In the genomic region with DNA sequence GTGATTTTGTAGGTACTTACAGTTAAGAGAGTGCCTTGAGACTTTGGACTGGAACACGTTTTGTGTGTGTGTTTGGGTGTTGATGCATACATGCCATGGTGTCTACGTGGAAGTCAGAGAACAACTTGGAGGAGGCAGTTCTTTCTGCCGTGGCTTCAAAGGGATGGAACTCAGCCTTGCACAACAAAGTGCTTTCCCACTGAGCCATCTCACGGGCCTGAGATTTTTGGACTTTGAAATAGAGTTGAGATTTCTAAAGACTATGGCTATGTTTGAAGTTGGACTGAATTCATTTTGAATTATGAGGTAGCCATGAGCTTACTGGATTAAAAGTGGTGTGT, we compare ENCODE assay signal across 19 mouse cellular contexts.
"Had no signal": no experiment of that assay in that cellular context is flagged by ENCODE, and none has a peak within 500 bp of the region (broad histone marks: within the 10 kb centered on the region; RNA-seq: fewer than 3 reads in every experiment).

No protein-coding gene starts in this region.

- H3K27me3 ChIP-seq: lung, embryonic 15.5 days; megakaryocyte, embryonic 14.5 days; midbrain, embryonic 13.5 days; midbrain, embryonic 15.5 days; neural tube, embryonic 12.5 days had no signal

- H3K4me2 ChIP-seq: lung, embryonic 15.5 days; midbrain, embryonic 11.5 days; midbrain, embryonic 13.5 days; midbrain, embryonic 15.5 days; neural tube, embryonic 12.5 days had no signal

- H3K36me3 ChIP-seq: midbrain, embryonic 15.5 days had no signal

- H3K9me3 ChIP-seq: lung, embryonic 15.5 days; megakaryocyte, embryonic 14.5 days; midbrain, embryonic 13.5 days; midbrain, embryonic 15.5 days; neural tube, embryonic 12.5 days had no signal

- DNase-seq: lung, adult 2 months; lung, postnatal 14 days; lung, postnatal 36 days; retina, postnatal 1 day; right cerebral cortex, adult 18-20 months; right cerebral cortex, postnatal 25 days; right cerebral cortex, postnatal 4 days; spleen, adult 18-20 months; thymus, adult 2 months; thymus, postnatal 25 days; thymus, postnatal 4 days had no signal

- ATAC-seq: lung, postnatal 0 days; midbrain, embryonic 13.5 days; midbrain, embryonic 15.5 days had no signal

- H3K4me3 ChIP-seq: lung, embryonic 15.5 days; megakaryocyte, embryonic 14.5 days; midbrain, embryonic 13.5 days; midbrain, embryonic 15.5 days; neural tube, embryonic 12.5 days had no signal

- H3K27ac ChIP-seq: lung, embryonic 15.5 days; macrophage; midbrain, embryonic 13.5 days; midbrain, embryonic 15.5 days; neural tube, embryonic 12.5 days had no signal

- H3K4me1 ChIP-seq: neural tube, embryonic 12.5 days had no signal

- H3K9ac ChIP-seq: lung, embryonic 15.5 days; midbrain, embryonic 13.5 days; midbrain, embryonic 15.5 days; neural tube, embryonic 12.5 days had no signal
